Mouse (Mus musculus) neural tube, postnatal 0 days (tissue): Measurements from ENCODE around the gene H2-Ab1. TPM values are rescaled to one million over a fixed set of nuclear protein-coding genes. Genes with fewer than 3 reads are reported as not detected.

ENCODE experiments used
- polyA plus RNA-seq: library from polyadenylated mRNA; unstranded; fragments of >200 nt; fragmentation: Nextera tagmentation; extraction: Ambion mirVana; gene quantifications from 2 replicates; pipeline ENCODE4 v1.2.1, GENCODE M21; 2015

The H2-Ab1 gene
- polyA plus RNA-seq = 2.7 and 3.5 TPM in 2 replicates

DNA sequence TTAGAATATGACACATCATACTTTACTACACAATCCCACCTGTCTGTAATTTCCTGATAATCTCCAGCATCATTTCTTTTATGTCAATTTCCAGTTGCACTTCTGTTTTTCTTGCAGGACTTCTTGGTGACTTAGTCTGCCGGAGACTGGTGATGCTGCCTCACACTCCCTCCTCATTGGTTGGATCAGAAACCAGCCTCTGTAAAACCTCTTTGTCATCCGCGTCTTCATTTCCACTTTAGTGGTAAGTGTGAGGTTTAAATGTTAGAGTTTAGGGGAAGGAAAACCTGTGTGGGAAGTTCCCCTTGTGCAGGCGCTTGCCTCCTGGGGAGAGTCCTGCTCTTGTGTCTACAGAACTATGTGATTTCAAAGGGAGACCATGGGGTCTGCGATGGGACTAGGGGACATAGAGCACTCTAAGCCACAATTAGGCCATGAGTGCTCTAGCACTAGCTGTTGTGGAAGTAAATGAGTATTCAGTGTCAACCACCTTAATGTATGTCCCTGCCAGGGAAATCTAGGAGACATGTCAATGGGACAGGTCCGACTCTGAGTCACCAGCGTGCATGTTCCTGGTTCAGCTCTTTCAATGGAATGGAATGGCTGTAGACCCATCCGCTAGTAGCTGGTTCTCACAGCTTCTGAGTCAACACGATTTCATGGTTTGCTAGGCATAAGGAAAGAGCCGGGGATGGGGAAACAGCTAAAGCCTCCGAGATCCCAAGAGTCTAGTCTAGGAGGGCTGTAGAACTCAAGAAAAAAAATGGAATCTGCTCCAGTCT is at the start of gene H2-Ab1:
TSS of gene H2-Ab1 (plus strand) at position 96 of the 782 bp plus-strand sequence.

GRCm38 (mm10) chr17:34238706-34239105 is 18.8 kb upstream of the H2-Ab1 start, which contains the start of gene H2-Ob:
H2-Ob (plus strand) TSS chr17:34238903.

GRCm38 (mm10) chr17:34287648-34288047 is 30.2 kb downstream of the H2-Ab1 start, which contains the start of gene H2-Aa:
H2-Aa (minus strand) TSS chr17:34287823.

GRCm38 (mm10) chr17:34305380-34306030 is 48.0 kb downstream of the H2-Ab1 start, which contains the start of gene H2-Eb1:
H2-Eb1 (plus strand) TSS chr17:34305867.

Other genes with a start within 250 kb of the H2-Ab1 start
- 21.7 and 24.2 TPM in 2 replicates for gene Ring1, start 233.0 kb upstream of the H2-Ab1 start, polyA plus RNA-seq
- 72.0 and 82.6 TPM in 2 replicates for gene H2-Ke6, start 229.6 kb upstream of the H2-Ab1 start, polyA plus RNA-seq
- gene Slc39a7, start 226.0 kb upstream of the H2-Ab1 start, polyA plus RNA-seq = 143 and 149 TPM in 2 replicates
- gene Rxrb, start 225.9 kb upstream of the H2-Ab1 start, polyA plus RNA-seq = 50.1 and 52.1 TPM in 2 replicates
- 9.1 and 12.1 TPM in 2 replicates for gene Col11a2, start 218.3 kb upstream of the H2-Ab1 start, polyA plus RNA-seq
- gene H2-Oa, start 165.3 kb upstream of the H2-Ab1 start, polyA plus RNA-seq = 0.25 and 0.64 TPM in 2 replicates
- gene H2-DMa, start 138.1 kb upstream of the H2-Ab1 start, polyA plus RNA-seq = 26.1 and 27.0 TPM in 2 replicates
- gene Brd2, start 135.1 kb upstream of the H2-Ab1 start, polyA plus RNA-seq = 107 and 118 TPM in 2 replicates
- gene H2-DMb2, start 114.4 kb upstream of the H2-Ab1 start, polyA plus RNA-seq = 0.66 and 0.96 TPM in 2 replicates
- gene H2-DMb1, start 104.6 kb upstream of the H2-Ab1 start, polyA plus RNA-seq = 0.80 and 1.1 TPM in 2 replicates
- gene Tap1, start 70.1 kb upstream of the H2-Ab1 start, polyA plus RNA-seq = 8.0 and 8.7 TPM in 2 replicates
- gene Psmb9, start 69.9 kb upstream of the H2-Ab1 start, polyA plus RNA-seq = 3.5 and 3.7 TPM in 2 replicates
- gene Psmb8, start 60.0 kb upstream of the H2-Ab1 start, polyA plus RNA-seq = 7.4 and 9.0 TPM in 2 replicates
- 3.5 and 4.9 TPM in 2 replicates for gene Tap2, start 54.2 kb upstream of the H2-Ab1 start, polyA plus RNA-seq
- 0.14 and 0.19 TPM in 2 replicates for gene H2-Ob, start 18.8 kb upstream of the H2-Ab1 start, polyA plus RNA-seq
- 0.41 and 0.74 TPM in 2 replicates for gene H2-Aa, start 30.1 kb downstream of the H2-Ab1 start, polyA plus RNA-seq
- gene H2-Eb1, start 48.2 kb downstream of the H2-Ab1 start, polyA plus RNA-seq = 3.2 and 4.3 TPM in 2 replicates
- 0.13 and 0.26 TPM in 2 replicates for gene H2-Eb2, start 68.0 kb downstream of the H2-Ab1 start, polyA plus RNA-seq
- not detected in 2 replicates for gene Btnl2, start 97.1 kb downstream of the H2-Ab1 start, polyA plus RNA-seq
- gene Btnl1, start 119.4 kb downstream of the H2-Ab1 start, polyA plus RNA-seq = not detected in 2 replicates
- gene BC051142, start 141.1 kb downstream of the H2-Ab1 start, polyA plus RNA-seq = 5.3 and 6.1 TPM in 2 replicates
- not detected in 2 replicates for gene Btnl4, start 219.6 kb downstream of the H2-Ab1 start, polyA plus RNA-seq